In genomic region chr17:73519350-73519749, GRCm38 (mm10) we compare ENCODE assay signal across 14 mouse cellular contexts.
DNase-seq lines count a peak whose midpoint lies in the region.
"Had no signal": no experiment of that assay in that cellular context is flagged by ENCODE, and none has a peak within 500 bp of the region (broad histone marks: within the 10 kb centered on the region; RNA-seq: fewer than 3 reads in every experiment).

No protein-coding gene starts in this region.

- intact Hi-C loops in left cerebral cortex, postnatal 14 days (cut with DNase I) = loop anchor here (1.0 to 5.0 kb wide), 3 partner anchors 38 to 194 kb away; no protein-coding TSS in a partner anchor

- peak; percentile 44 to 70 for DNase-seq in frontal cortex, adult 2 months (ENCODE audit: extremely low spot score in 1 of 2, low spot score in 1 of 2)
- DNase-seq in frontal cortex, postnatal 10 days (ENCODE audit: low spot score in 2 of 2) = no peak
- DNase-seq in right cerebral cortex, adult 2 months (ENCODE audit: low spot score in 2 of 2) = peak; percentile 14 to 21
- no peak for DNase-seq in right cerebral cortex, postnatal 10 days (ENCODE audit: low spot score in 2 of 2)
- DNase-seq in left cerebral cortex, postnatal 14 days (ENCODE audit: low spot score in 2 of 2) = peak; percentile 32 to 44
- no peak for DNase-seq in thymus, postnatal 4 days
- no peak for DNase-seq in heart, adult 11 months
- DNase-seq: adrenal gland, postnatal 10 days; cerebellum, adult 11-12 months; cerebellum, adult 9-10 months; cerebellum, postnatal 25 days; gastrocnemius, postnatal 10 days; heart, adult 2 months; heart, postnatal 14 days had no signal

Comparison
In these comparisons a context has a peak if more than half of its experiments do, and no peak if none do; other contexts are left out.
1. DNase-seq: peak in frontal cortex, adult 2 months (2 of 2), right cerebral cortex, adult 2 months (2 of 2) and left cerebral cortex, postnatal 14 days (2 of 2); none in frontal cortex, postnatal 10 days (0 of 2), right cerebral cortex, postnatal 10 days (0 of 2), thymus, postnatal 4 days (single experiment) and heart, adult 11 months (single experiment).